Mouse (Mus musculus): ENCODE measurements around the gene Dpp8. TPM values are rescaled to one million over a fixed set of nuclear protein-coding genes. Genes with fewer than 3 reads are reported as not detected.
"Not testable (repeated sequence)": the region's sequence is repeated elsewhere in the genome, so short reads cannot be mapped to it uniquely, and the experiment has no call there.

The Dpp8 gene
- polyA plus RNA-seq, 1 experiment from 2014 or later, result 37.3 TPM

DNA sequence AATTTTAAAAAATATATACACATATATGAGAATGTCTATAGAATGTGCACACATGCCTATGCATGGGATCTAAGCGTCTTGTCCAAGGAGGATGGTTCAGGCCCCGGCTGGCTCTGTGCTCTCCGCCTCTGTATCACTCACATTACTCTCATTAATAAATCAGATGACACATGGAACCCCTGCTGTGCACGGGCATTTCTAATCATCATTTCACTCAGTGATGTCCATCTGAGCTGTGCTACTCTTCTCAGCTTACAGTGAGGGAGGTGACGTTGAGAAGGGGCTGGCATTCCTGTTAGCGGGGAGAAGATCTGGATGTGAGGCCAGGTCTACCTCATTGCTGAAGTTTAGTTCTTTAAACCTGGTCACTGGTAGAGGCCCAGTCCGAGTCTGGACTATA lies 5.0 kb upstream of the Dpp8 start:
- 68% methylated on average over 7 of the region's 7 CpGs for WGBS
- peaks cover 9% of the 10 kb centered on the region for H3K4me1 ChIP-seq

DNA sequence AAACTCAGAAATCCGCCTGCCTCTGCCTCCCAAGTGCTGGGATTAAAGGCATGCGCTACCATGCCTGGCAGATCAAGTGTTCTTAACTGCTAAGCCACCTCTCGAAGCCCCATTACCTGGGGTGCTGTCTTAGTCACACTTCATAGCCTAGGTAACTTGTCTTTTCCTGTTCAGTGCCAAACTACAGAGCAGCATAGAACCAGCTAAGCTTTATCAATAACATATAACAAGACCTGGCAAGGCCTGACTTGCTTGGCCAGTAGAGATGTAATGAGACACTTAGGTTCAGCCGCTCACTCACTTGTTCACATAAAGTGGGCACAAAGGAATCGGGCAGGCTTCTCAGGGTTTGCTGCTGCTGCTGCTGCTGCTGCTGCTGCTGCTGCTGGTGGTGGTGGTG lies 3.9 kb upstream of the Dpp8 start:
- H3K36me3 ChIP-seq, result no peaks in the 10 kb centered on the region
- no peak overlapping the region for H3K4me3 ChIP-seq (replicated peaks)
- no peaks in the 10 kb centered on the region for H3K27me3 ChIP-seq
- H3K9ac ChIP-seq, result no peak overlapping the region
- no peak overlapping the region for H3K27ac ChIP-seq
- no peak overlapping the region for H3K4me2 ChIP-seq
- H3K4me1 ChIP-seq, result peaks cover 8% of the 10 kb centered on the region
- WGBS, result 87% methylated on average over 5 of the region's 5 CpGs
- ATAC-seq (replicated peaks; ENCODE audit: low FRiP score), result no peak
- no peaks in the 10 kb centered on the region for H3K9me3 ChIP-seq (replicated peaks)

More for the DNA sequence above, 5.0 kb upstream of the Dpp8 start:
- H3K36me3 ChIP-seq, result no peaks in the 10 kb centered on the region
- H3K9me3 ChIP-seq (replicated peaks), result no peaks in the 10 kb centered on the region
- no peak overlapping the region for H3K9ac ChIP-seq
- no peak overlapping the region for H3K27ac ChIP-seq
- no peak for ATAC-seq (replicated peaks; ENCODE audit: low FRiP score)
- no peak overlapping the region for H3K4me3 ChIP-seq (replicated peaks)
- H3K4me2 ChIP-seq, result no peak overlapping the region
- H3K27me3 ChIP-seq, result no peaks in the 10 kb centered on the region

DNA sequence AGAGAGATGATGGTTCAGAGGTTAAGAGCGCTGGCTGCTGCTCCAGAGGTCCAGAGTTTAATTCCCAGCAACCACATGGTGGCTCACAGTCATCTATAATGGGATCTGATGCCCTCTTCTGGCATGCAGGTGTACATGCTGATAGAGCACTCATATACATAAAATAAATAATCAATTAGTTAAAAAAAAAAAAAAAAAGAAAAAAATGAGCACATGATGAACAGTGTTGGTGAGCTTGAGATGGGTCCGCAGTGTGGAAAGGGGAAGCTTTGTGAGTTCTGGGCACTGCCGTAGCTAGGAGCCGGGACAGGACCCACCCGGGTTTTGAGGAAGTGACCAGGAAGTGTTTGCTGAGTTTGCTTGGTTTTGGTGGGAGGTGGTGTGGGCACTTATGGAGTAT lies 859 bp upstream of the Dpp8 start:
- 74% methylated on average over 5 of the region's 5 CpGs for WGBS
- H3K27ac ChIP-seq; H3K27me3 ChIP-seq; H3K9ac ChIP-seq; H3K4me2 ChIP-seq; H3K9me3 ChIP-seq (replicated peaks); H3K4me3 ChIP-seq (replicated peaks); ATAC-seq (replicated peaks; ENCODE audit: low FRiP score): not testable (repeated sequence)
- Histone ChIP-seq H3K36me3 (peaks cover 15% of the 10 kb centered on the region), H3K4me1 (peaks cover 11% of the 10 kb centered on the region)

DNA sequence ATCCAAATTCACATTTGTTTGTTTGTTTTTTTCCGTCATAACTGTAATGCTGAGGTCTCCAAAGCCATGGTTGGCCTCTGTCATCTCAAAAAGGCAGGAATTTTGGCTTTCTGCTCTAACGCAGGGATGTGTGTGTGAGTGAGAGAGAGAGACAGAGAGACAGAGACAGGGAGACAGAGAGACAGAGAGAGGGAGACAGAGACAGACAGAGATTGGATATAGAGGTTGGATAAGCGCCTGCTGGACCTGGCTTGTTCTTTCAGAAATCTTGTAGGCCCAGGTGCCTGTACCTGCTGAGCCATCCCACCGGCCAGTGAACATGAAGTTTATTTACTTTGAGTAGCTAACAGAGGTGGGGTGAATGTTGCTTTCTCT lies 333 bp upstream of the Dpp8 start:
- Histone ChIP-seq H3K9ac (peak overlapping the region; percentile 21; the same call in 1 of the 2 replicates), H3K27ac (peak overlapping the region; percentile 95), H3K9me3 (replicated peaks) (no peaks in the 10 kb centered on the region), H3K27me3 (no peaks in the 10 kb centered on the region), H3K4me3 (replicated peaks) (peak overlapping the region; percentile 100), H3K4me1 (peaks cover 11% of the 10 kb centered on the region), H3K4me2 (peak overlapping the region; percentile 52), H3K36me3 (peaks cover 20% of the 10 kb centered on the region)
- 38% methylated on average over 4 of the region's 4 CpGs for WGBS
- ATAC-seq (replicated peaks; ENCODE audit: low FRiP score), result no peak; the same call in 1 of the 2 replicates

DNA sequence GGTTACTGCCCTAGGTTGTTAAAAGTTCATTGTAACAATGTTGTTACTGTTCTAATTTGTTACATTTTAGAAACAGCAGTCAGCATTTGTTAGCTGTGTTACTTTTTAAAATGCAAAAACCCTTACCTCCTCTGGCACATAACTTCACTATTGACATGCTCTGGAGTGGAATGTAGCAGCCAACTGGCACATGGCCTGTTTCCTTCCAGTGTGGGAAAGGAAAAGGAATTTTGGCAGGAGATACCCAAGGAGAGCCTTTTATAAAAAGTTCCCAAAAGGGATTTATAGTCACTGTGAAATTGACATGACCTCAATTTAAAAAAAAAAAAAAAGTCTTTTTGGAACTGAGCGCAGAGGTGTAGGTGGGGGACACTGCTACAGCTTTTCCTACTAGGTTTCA lies 4.2 kb downstream of the Dpp8 start:
- no peak overlapping the region for H3K9ac ChIP-seq
- no peak overlapping the region for H3K27ac ChIP-seq
- no peaks in the 10 kb centered on the region for H3K27me3 ChIP-seq
- no peak overlapping the region for H3K4me2 ChIP-seq
- peaks cover 65% of the 10 kb centered on the region for H3K36me3 ChIP-seq
- no peaks in the 10 kb centered on the region for H3K9me3 ChIP-seq (replicated peaks)
- no peak overlapping the region for H3K4me3 ChIP-seq (replicated peaks)
- 92% methylated on average over 1 of the region's 1 CpGs for WGBS
- no peak for ATAC-seq (replicated peaks; ENCODE audit: low FRiP score)
- H3K4me1 ChIP-seq, result peaks cover 11% of the 10 kb centered on the region

DNA sequence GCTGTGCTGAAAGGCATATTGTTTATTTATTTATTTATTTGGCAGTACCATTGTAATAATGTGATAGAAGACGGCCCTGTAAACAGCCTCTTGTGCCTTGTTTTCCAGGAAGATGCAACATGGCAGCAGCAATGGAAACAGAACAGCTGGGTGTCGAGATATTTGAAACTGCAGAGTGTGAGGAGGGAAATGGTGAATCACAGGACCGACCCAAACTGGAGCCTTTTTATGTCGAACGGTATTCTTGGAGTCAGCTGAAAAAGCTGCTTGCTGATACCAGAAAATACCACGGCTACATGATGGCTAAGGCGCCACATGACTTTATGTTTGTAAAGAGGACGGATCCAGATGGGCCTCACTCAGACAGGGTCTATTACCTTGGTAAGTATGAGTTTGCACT lies 4.6 kb downstream of the Dpp8 start:
- Histone ChIP-seq H3K4me3 (replicated peaks) (no peak overlapping the region), H3K9me3 (replicated peaks) (no peaks in the 10 kb centered on the region), H3K36me3 (peaks cover 69% of the 10 kb centered on the region), H3K27me3 (no peaks in the 10 kb centered on the region), H3K4me1 (peaks cover 10% of the 10 kb centered on the region), H3K27ac (no peak overlapping the region), H3K4me2 (no peak overlapping the region), H3K9ac (no peak overlapping the region)
- no peak for ATAC-seq (replicated peaks; ENCODE audit: low FRiP score)
- 92% methylated on average over 8 of the region's 8 CpGs for WGBS

DNA sequence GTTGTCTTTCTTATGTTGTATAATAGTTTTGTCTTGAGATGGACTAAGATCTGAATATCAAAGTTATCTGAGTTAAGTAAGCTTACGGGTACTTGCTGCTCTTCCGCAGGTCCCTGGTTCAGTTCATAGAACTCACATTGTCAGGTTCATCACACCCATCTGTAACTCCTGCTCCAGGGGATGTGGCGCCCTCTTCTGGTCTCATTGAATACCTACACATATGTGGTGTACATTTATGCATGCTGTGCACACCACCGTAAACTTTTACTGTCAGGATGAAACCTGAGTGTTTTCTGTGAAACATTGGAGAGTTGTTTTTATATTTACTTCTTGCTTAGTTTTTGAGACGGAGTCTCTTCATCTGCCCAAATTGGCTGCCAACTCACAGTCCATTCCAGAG lies 9.2 kb downstream of the Dpp8 start:
- no peaks in the 10 kb centered on the region for H3K27me3 ChIP-seq
- no peak overlapping the region for H3K9ac ChIP-seq
- 96% methylated on average over 5 of the region's 5 CpGs for WGBS
- H3K4me2 ChIP-seq, result no peak overlapping the region
- ATAC-seq (replicated peaks; ENCODE audit: low FRiP score), result no peak
- H3K4me1 ChIP-seq, result no peaks in the 10 kb centered on the region
- no peak overlapping the region for H3K4me3 ChIP-seq (replicated peaks)
- no peaks in the 10 kb centered on the region for H3K9me3 ChIP-seq (replicated peaks)
- no peak overlapping the region for H3K27ac ChIP-seq
- H3K36me3 ChIP-seq, result peaks cover 89% of the 10 kb centered on the region

DNA sequence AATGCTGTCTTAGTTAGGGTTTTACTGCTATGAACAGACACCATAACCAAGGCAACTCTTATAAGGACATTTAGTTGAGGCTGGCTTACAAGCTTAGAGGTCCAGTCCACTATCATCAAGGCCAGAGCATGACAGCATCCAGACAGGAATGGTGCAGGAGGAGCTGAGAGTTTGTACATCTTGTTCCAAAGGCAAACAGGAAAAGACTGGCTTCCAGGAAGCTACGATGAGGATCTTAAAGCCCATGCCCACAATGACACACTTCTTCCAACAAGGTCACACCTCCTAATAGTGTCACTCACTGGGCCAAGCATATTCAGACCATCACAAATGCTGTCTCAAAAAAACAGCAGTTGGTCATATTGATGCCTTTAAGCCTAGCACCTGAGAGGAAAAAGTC lies 14.8 kb downstream of the Dpp8 start:
- Histone ChIP-seq H3K4me2 (no peak overlapping the region), H3K27me3 (no peaks in the 10 kb centered on the region), H3K27ac (no peak overlapping the region), H3K4me3 (replicated peaks) (no peak overlapping the region), H3K36me3 (peaks cover 90% of the 10 kb centered on the region), H3K9me3 (replicated peaks) (no peaks in the 10 kb centered on the region), H3K9ac (no peak overlapping the region), H3K4me1 (no peaks in the 10 kb centered on the region)
- 86% methylated on average over 1 of the region's 1 CpGs for WGBS
- no peak for ATAC-seq (replicated peaks; ENCODE audit: low FRiP score)

DNA sequence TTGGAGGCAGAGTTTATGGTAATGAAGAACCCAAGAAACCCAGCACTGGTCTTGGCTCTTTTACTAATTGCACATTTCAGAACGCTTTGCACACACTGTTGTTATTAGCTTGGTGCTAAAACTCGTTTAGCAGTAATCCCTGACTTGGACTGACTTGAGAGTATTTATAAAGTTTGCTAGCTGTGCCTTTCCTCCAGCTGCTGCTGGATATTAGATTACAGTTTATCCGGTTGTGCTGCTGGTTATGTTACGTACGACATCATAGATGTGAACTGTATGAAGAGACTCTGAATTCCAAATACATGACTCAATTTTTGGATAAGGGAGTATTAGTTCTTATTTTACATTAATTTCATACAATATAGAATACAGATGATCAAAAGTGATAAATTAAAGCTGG lies 17.2 kb downstream of the Dpp8 start:
- Histone ChIP-seq H3K4me3 (replicated peaks) (no peak overlapping the region), H3K4me2 (no peak overlapping the region), H3K27me3 (no peaks in the 10 kb centered on the region), H3K36me3 (peaks cover 92% of the 10 kb centered on the region), H3K27ac (no peak overlapping the region), H3K4me1 (no peaks in the 10 kb centered on the region), H3K9ac (no peak overlapping the region), H3K9me3 (replicated peaks) (no peaks in the 10 kb centered on the region)
- WGBS, result 81% methylated on average over 5 of the region's 5 CpGs
- no peak for ATAC-seq (replicated peaks; ENCODE audit: low FRiP score)

DNA sequence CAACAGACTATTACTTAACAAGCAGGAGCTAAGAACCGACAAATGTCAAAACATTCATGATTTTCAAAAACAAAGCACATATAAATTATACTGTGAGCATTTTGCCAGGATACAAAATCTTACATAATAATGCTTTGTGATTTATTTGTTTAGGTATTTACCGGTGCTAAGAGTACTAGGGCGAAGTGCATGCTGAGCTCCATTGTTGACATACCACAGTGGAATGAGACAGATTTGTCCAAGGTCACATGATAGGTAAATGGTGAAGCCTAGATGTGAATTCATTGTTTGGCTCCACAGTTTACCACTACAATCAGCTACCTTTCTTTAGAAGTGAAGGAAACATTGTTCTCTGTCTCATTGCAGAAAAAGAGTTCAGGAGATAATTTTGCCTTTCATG lies 18.8 kb downstream of the Dpp8 start:
- peaks cover 94% of the 10 kb centered on the region for H3K36me3 ChIP-seq
- no peak overlapping the region for H3K4me2 ChIP-seq
- no peaks in the 10 kb centered on the region for H3K27me3 ChIP-seq
- no peaks in the 10 kb centered on the region for H3K9me3 ChIP-seq (replicated peaks)
- no peak overlapping the region for H3K9ac ChIP-seq
- no peak overlapping the region for H3K27ac ChIP-seq
- H3K4me3 ChIP-seq (replicated peaks), result no peak overlapping the region
- WGBS, result 93% methylated on average over 3 of the region's 3 CpGs
- no peak for ATAC-seq (replicated peaks; ENCODE audit: low FRiP score)
- no peaks in the 10 kb centered on the region for H3K4me1 ChIP-seq

DNA sequence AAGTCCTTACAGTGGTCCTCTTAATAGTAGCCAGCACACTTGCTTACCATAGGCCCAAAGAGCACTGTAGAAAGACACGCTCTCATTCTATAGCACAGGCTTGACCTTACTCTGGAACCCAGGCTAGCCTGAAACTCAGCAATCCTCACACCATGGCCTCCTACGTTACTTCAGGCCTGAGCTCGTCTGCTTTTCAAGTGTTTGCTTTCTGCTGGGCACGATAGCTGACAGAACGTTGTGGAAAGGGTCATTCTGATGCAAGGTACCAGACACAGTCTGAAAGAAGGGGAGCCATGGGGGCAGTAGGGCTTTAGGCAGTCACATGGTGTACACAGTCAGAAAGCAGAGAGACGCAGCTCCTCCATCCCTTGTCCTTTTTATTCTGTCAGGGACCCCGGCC lies 32.0 kb downstream of the Dpp8 start:
- H3K4me3 ChIP-seq (replicated peaks), result no peak overlapping the region
- no peak overlapping the region for H3K4me2 ChIP-seq
- H3K4me1 ChIP-seq, result no peaks in the 10 kb centered on the region
- H3K9ac ChIP-seq, result no peak overlapping the region
- no peak for ATAC-seq (replicated peaks; ENCODE audit: low FRiP score)
- peaks cover 86% of the 10 kb centered on the region for H3K36me3 ChIP-seq
- WGBS, result 90% methylated on average over 7 of the region's 7 CpGs
- H3K27me3 ChIP-seq, result no peaks in the 10 kb centered on the region
- H3K27ac ChIP-seq, result no peak overlapping the region
- no peaks in the 10 kb centered on the region for H3K9me3 ChIP-seq (replicated peaks)

DNA sequence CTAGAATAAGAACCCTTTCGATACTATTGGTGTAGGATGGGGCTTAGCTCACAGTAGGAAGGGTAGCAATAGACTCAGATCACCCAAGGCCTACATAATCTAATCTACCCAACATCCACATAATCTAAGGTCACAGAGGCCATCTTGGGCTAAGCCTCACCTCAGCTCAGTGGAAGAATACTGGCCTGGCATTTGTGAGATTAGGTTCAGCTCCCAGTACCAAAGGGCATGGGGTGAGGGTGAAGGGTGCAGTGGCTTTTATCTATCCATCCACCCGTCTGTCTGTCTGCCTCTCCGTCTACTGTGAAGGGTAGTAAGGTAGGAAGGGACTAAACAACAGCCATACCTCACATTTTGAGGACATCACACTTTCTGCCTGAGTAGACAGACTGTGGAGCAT lies 38.4 kb downstream of the Dpp8 start:
- peaks cover 89% of the 10 kb centered on the region for H3K36me3 ChIP-seq

DNA sequence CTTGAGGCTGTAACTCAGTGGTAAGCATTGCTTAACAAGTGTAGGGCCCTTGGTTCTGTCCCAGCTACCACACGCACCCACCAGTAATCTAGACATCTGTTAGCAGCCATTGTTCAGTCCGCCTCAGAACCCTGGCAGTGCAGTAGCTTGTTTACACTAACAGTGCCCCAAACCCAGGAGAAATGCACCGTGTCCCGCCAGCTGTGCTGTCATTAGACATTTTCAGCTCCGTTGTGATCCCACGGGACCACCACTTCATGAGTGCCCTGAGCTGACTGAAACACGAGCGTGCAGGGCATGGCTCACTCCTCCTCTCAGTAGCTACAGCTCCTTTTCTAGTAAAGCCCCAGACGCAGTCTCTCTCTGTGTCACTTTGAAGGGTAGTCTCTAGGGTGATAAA lies 41.3 kb downstream of the Dpp8 start:
- H3K9ac ChIP-seq, result no peak overlapping the region
- H3K27me3 ChIP-seq, result no peaks in the 10 kb centered on the region
- 58% methylated on average over 9 of the region's 9 CpGs for WGBS
- H3K27ac ChIP-seq, result no peak overlapping the region
- no peak overlapping the region for H3K4me2 ChIP-seq
- no peak for ATAC-seq (replicated peaks; ENCODE audit: low FRiP score)
- no peaks in the 10 kb centered on the region for H3K4me1 ChIP-seq
- H3K9me3 ChIP-seq (replicated peaks), result no peaks in the 10 kb centered on the region
- H3K4me3 ChIP-seq (replicated peaks), result no peak overlapping the region
- H3K36me3 ChIP-seq, result peaks cover 92% of the 10 kb centered on the region

More for the DNA sequence above, 38.4 kb downstream of the Dpp8 start:
- 0 out of 2 replicates have a peak, but pooled peaks have one; percentile 22 for ATAC-seq (replicated peaks; ENCODE audit: low FRiP score)
- no peak overlapping the region for H3K9ac ChIP-seq
- no peak overlapping the region for H3K4me3 ChIP-seq (replicated peaks)
- H3K9me3 ChIP-seq (replicated peaks), result no peaks in the 10 kb centered on the region
- no peaks in the 10 kb centered on the region for H3K4me1 ChIP-seq
- H3K4me2 ChIP-seq, result no peak overlapping the region
- no peak overlapping the region for H3K27ac ChIP-seq
- no peaks in the 10 kb centered on the region for H3K27me3 ChIP-seq
- 88% methylated on average over 3 of the region's 3 CpGs for WGBS
